Mouse (Mus musculus) fibroblast of lung, adult 2 months (primary cell): ENCODE measurements at regions not wholly inside any gene's neighbourhood (a gene's known extent, or its start where the extent isn't known, plus 50 kb on each side); places are given as distances from the start of the nearest gene placed in this dataset.

Experiments
- DNase-seq: peaks from one replicate; pipeline ENCODE4 v3.0.0-alpha.2; 2011; ENCODE audit warnings: low read depth

- DNase-seq: no peak
Measured at GRCm38 (mm10) chr7:129441085-129441617, 150.5 kb upstream of the Wdr11 start.

GRCm38 (mm10) chr7:129469496-129469895, 122.2 kb upstream of the Wdr11 start:
- DNase-seq: no peak

GRCm38 (mm10) chr7:129483736-129484135, 107.9 kb upstream of the Wdr11 start:
- DNase-seq: no peak

- DNase-seq: peak; percentile 8
Measured at GRCm38 (mm10) chr7:129506894-129507293, 84.8 kb upstream of the Wdr11 start.

- no peak for DNase-seq
Measured at GRCm38 (mm10) chr7:129509631-129510132, 82.0 kb upstream of the Wdr11 start.

GRCm38 (mm10) chr7:129514619-129515018, 77.0 kb upstream of the Wdr11 start:
- DNase-seq: no peak

GRCm38 (mm10) chr7:129524369-129524915, 67.2 kb upstream of the Wdr11 start:
- no peak for DNase-seq

- peak; percentile 18 for DNase-seq
Measured at GRCm38 (mm10) chr7:129525985-129526384, 65.7 kb upstream of the Wdr11 start.

GRCm38 (mm10) chr7:129528263-129528662, 63.4 kb upstream of the Wdr11 start:
- no peak for DNase-seq

GRCm38 (mm10) chr7:129533366-129533905, 58.2 kb upstream of the Wdr11 start:
- no peak for DNase-seq
